Mouse (Mus musculus) intestine, embryonic 14.5 days (tissue): Measurements from ENCODE around the gene Melk. TPM values are rescaled to one million over a fixed set of nuclear protein-coding genes. Genes with fewer than 3 reads are reported as not detected.

Source experiments
- ATAC-seq: fragments of 200-750 bp; cut with Nextera tagmentation; replicated peaks from 2 replicates; pipeline ENCODE4 v1.8.0; 2017; ENCODE audit warnings: low read depth, moderate number of reproducible peaks, moderate TSS enrichment, moderate library complexity; ENCODE audit not compliant: low FRiP score, low TSS enrichment
- DNase-seq: peaks from one replicate; pipeline ENCODE4 v3.0.0-alpha.2; 2018; ENCODE audit warnings: low spot score
- H3K27ac ChIP-seq: fragments of 300-500 bp; sonication (generic); 2 replicates; pipeline ENCODE4 v1.5.1; 2014; ENCODE audit warnings: low read depth, mild to moderate bottlenecking, control low read depth
- H3K27me3 ChIP-seq: fragments of 300-500 bp; sonication (generic); replicated peaks from 2 replicates; pipeline ENCODE4 v1.6.1; 2014; ENCODE audit warnings: low read length, control low read depth; ENCODE audit not compliant: control insufficient read depth, insufficient read depth
- H3K36me3 ChIP-seq: fragments of 300-500 bp; sonication (generic); 2 replicates; pipeline ENCODE4 v1.6.1; 2014; ENCODE audit warnings: low read length, control low read depth; ENCODE audit not compliant: control insufficient read depth, insufficient read depth
- H3K4me1 ChIP-seq: fragments of 300-500 bp; sonication (generic); replicated peaks from 2 replicates; pipeline ENCODE4 v1.6.1; 2014; ENCODE audit warnings: low read length, control low read depth, mixed read lengths; ENCODE audit not compliant: control insufficient read depth, insufficient read depth
- H3K4me2 ChIP-seq: fragments of 300-500 bp; sonication (generic); 2 replicates; pipeline ENCODE4 v1.6.1; 2014; ENCODE audit warnings: low read length
- H3K4me3 ChIP-seq: fragments of 300-500 bp; sonication (generic); 2 replicates; pipeline ENCODE4 v1.5.1; 2014; ENCODE audit warnings: low read depth, low read length, control low read depth, mixed read lengths
- H3K9ac ChIP-seq: fragments of 300-500 bp; sonication (generic); 2 replicates; pipeline ENCODE4 v1.6.1; 2014; ENCODE audit warnings: mild to moderate bottlenecking, low read length
- H3K9me3 ChIP-seq: fragments of 300-500 bp; sonication (generic); 2 replicates; pipeline ENCODE4 v1.6.1; 2016; ENCODE audit warnings: low read length, control low read depth; ENCODE audit not compliant: control insufficient read depth
- WGBS: fragments of 180-500 bp; shearing (Covaris S2); extraction: QIAGEN DNeasy Blood & Tissue Kit; methylation state at CpG from one replicate; pipeline ENCODE4 v1.1.7; 2014; 5-methylcytosine and 5-hydroxymethylcytosine counted together
- polyA plus RNA-seq: library from polyadenylated mRNA; unstranded; fragments of >200 nt; fragmentation: Nextera tagmentation; extraction: Ambion mirVana; gene quantifications from 2 replicates; pipeline ENCODE4 v1.2.1, GENCODE M21; 2014

Melk gene
- polyA plus RNA-seq = 42.1 and 43.1 TPM in 2 replicates

- Histone ChIP-seq H3K9me3 (no peaks in the 10 kb centered on the region), H3K9ac (peak within 1 kb of the TSS; percentile 69), H3K36me3 (peaks cover 5% of the 10 kb centered on the region), H3K27me3 (no peaks in the 10 kb centered on the region), H3K4me2 (peak within 1 kb of the TSS; percentile 62), H3K27ac (peak within 1 kb of the TSS; percentile 69), H3K4me1 (peaks cover 10% of the 10 kb centered on the region), H3K4me3 (peak within 1 kb of the TSS; percentile 87)
- ATAC-seq = peak; percentile 90
- DNase-seq = peak; percentile 95
- WGBS = under 1% methylated on average over 41 of the region's 41 CpGs
These were observed at the start of gene Melk for GRCm38 (mm10) chr4:44300781-44301750. Gene Melk, plus strand, starts transcription at chr4:44300876.

- no peak overlapping the region for H3K9ac ChIP-seq
- H3K4me2 ChIP-seq = no peak overlapping the region
- ATAC-seq = no peak
- no peaks in the 10 kb centered on the region for H3K9me3 ChIP-seq
- no peaks in the 10 kb centered on the region for H3K36me3 ChIP-seq
- no peak overlapping the region for H3K4me3 ChIP-seq
- peaks cover 14% of the 10 kb centered on the region for H3K4me1 ChIP-seq
- no peak for DNase-seq
- 77% methylated on average over 5 of the region's 5 CpGs for WGBS
- no peak overlapping the region for H3K27ac ChIP-seq
- H3K27me3 ChIP-seq = 0 out of 2 replicates have a peak, but pooled peaks cover 3% of the 10 kb centered on the region
These were observed 49.2 kb upstream of the Melk start for GRCm38 (mm10) chr4:44251521-44251920.

- Histone ChIP-seq H3K36me3 (no peaks in the 10 kb centered on the region), H3K27ac (no peak overlapping the region), H3K4me2 (no peak overlapping the region), H3K9me3 (no peaks in the 10 kb centered on the region), H3K4me3 (no peak overlapping the region), H3K4me1 (peaks cover 13% of the 10 kb centered on the region), H3K9ac (no peak overlapping the region), H3K27me3 (0 out of 2 replicates have a peak, but pooled peaks cover 3% of the 10 kb centered on the region)
- no peak for DNase-seq
- ATAC-seq = no peak
- 10% methylated on average over 13 of the region's 13 CpGs for WGBS
These were observed 48.4 kb upstream of the Melk start for GRCm38 (mm10) chr4:44251966-44252916.

GRCm38 (mm10) chr4:44253191-44253590 lies 47.5 kb upstream of the Melk start:
- Histone ChIP-seq H3K9me3 (no peaks in the 10 kb centered on the region), H3K4me3 (no peak overlapping the region), H3K27me3 (0 out of 2 replicates have a peak, but pooled peaks cover 3% of the 10 kb centered on the region), H3K9ac (no peak overlapping the region), H3K4me2 (no peak overlapping the region), H3K27ac (no peak overlapping the region), H3K36me3 (no peaks in the 10 kb centered on the region), H3K4me1 (peaks cover 7% of the 10 kb centered on the region; the same call in 1 of the 2 replicates)
- DNase-seq (no peak), ATAC-seq (no peak)
- whole genome bisulfite sequencing = 6% methylated on average over 6 of the region's 6 CpGs

- DNase-seq (no peak), ATAC-seq (no peak)
- H3K4me3 ChIP-seq = no peak overlapping the region
- 0 out of 2 replicates have a peak, but pooled peaks cover 3% of the 10 kb centered on the region for H3K27me3 ChIP-seq
- WGBS = 71% methylated on average over 5 of the region's 5 CpGs
- H3K4me1 ChIP-seq = peaks cover 7% of the 10 kb centered on the region; the same call in 1 of the 2 replicates
- no peaks in the 10 kb centered on the region for H3K36me3 ChIP-seq
- H3K4me2 ChIP-seq = no peak overlapping the region
- H3K9me3 ChIP-seq = no peaks in the 10 kb centered on the region
- H3K9ac ChIP-seq = no peak overlapping the region
- no peak overlapping the region for H3K27ac ChIP-seq
These were observed 46.1 kb upstream of the Melk start for GRCm38 (mm10) chr4:44254579-44254978.

GRCm38 (mm10) chr4:44259126-44259525 lies 41.5 kb upstream of the Melk start:
- 85% methylated on average over 4 of the region's 4 CpGs for WGBS

GRCm38 (mm10) chr4:44260244-44260643 lies 40.4 kb upstream of the Melk start:
- peak; percentile 90 for DNase-seq
- Histone ChIP-seq H3K27me3 (no peaks in the 10 kb centered on the region), H3K9ac (no peak overlapping the region), H3K27ac (no peak overlapping the region), H3K36me3 (no peaks in the 10 kb centered on the region), H3K4me2 (no peak overlapping the region), H3K4me3 (no peak overlapping the region), H3K9me3 (no peaks in the 10 kb centered on the region), H3K4me1 (no peaks in the 10 kb centered on the region)
- 3% methylated on average over 10 of the region's 10 CpGs for WGBS
- ATAC-seq = no peak

More at GRCm38 (mm10) chr4:44259126-44259525, 41.5 kb upstream of the Melk start:
- H3K27ac ChIP-seq = no peak overlapping the region
- H3K4me2 ChIP-seq = no peak overlapping the region
- no peaks in the 10 kb centered on the region for H3K36me3 ChIP-seq
- H3K9ac ChIP-seq = no peak overlapping the region
- DNase-seq (no peak), ATAC-seq (no peak)
- no peaks in the 10 kb centered on the region for H3K4me1 ChIP-seq
- no peaks in the 10 kb centered on the region for H3K9me3 ChIP-seq
- H3K27me3 ChIP-seq = no peaks in the 10 kb centered on the region
- H3K4me3 ChIP-seq = no peak overlapping the region

GRCm38 (mm10) chr4:44265500-44265899 lies 35.2 kb upstream of the Melk start:
- Histone ChIP-seq H3K4me2 (no peak overlapping the region), H3K36me3 (no peaks in the 10 kb centered on the region), H3K4me3 (no peak overlapping the region), H3K4me1 (no peaks in the 10 kb centered on the region), H3K27ac (no peak overlapping the region), H3K27me3 (no peaks in the 10 kb centered on the region), H3K9ac (no peak overlapping the region), H3K9me3 (no peaks in the 10 kb centered on the region)
- WGBS = 81% methylated on average over 3 of the region's 3 CpGs
- no peak for DNase-seq
- ATAC-seq = no peak
